Mouse (Mus musculus): ENCODE results near the gene Fez1. TPM values are rescaled to one million over a fixed set of nuclear protein-coding genes. Genes with fewer than 3 reads are reported as not detected.

Fez1 gene
- polyA plus RNA-seq, 1 experiment from 2014 or later: 7.2 TPM

- 76% methylated on average over 5 of the region's 5 CpGs for WGBS
- H3K27me3 ChIP-seq: no peaks in the 10 kb centered on the region
- H3K9ac ChIP-seq: no peak overlapping the region
- no peak overlapping the region for H3K27ac ChIP-seq
- no peaks in the 10 kb centered on the region for H3K9me3 ChIP-seq (replicated peaks)
- no peaks in the 10 kb centered on the region for H3K36me3 ChIP-seq
- H3K4me1 ChIP-seq: no peaks in the 10 kb centered on the region
- no peak overlapping the region for H3K4me3 ChIP-seq (replicated peaks)
- H3K4me2 ChIP-seq: no peak overlapping the region
- ATAC-seq (replicated peaks; ENCODE audit: low FRiP score): no peak
Observed at GRCm38 (mm10) chr9:36876313-36876712, 54.6 kb downstream of the Fez1 start.

GRCm38 (mm10) chr9:36876787-36877186 lies 55.1 kb downstream of the Fez1 start:
- Histone ChIP-seq H3K9ac (no peak overlapping the region), H3K4me3 (replicated peaks) (no peak overlapping the region), H3K9me3 (replicated peaks) (no peaks in the 10 kb centered on the region), H3K27me3 (no peaks in the 10 kb centered on the region), H3K27ac (no peak overlapping the region), H3K4me1 (no peaks in the 10 kb centered on the region), H3K36me3 (no peaks in the 10 kb centered on the region), H3K4me2 (no peak overlapping the region)
- no peak for ATAC-seq (replicated peaks; ENCODE audit: low FRiP score)

GRCm38 (mm10) chr9:36881615-36882014 lies 60.0 kb downstream of the Fez1 start:
- H3K36me3 ChIP-seq: no peaks in the 10 kb centered on the region
- no peak overlapping the region for H3K4me3 ChIP-seq (replicated peaks)
- no peaks in the 10 kb centered on the region for H3K4me1 ChIP-seq
- ATAC-seq (replicated peaks; ENCODE audit: low FRiP score): no peak
- H3K9me3 ChIP-seq (replicated peaks): no peaks in the 10 kb centered on the region
- no peak overlapping the region for H3K27ac ChIP-seq
- no peaks in the 10 kb centered on the region for H3K27me3 ChIP-seq
- H3K9ac ChIP-seq: no peak overlapping the region
- no peak overlapping the region for H3K4me2 ChIP-seq
- WGBS: 75% methylated on average over 5 of the region's 5 CpGs

GRCm38 (mm10) chr9:36882034-36882745 lies 60.5 kb downstream of the Fez1 start:
- 51% methylated on average over 8 of the region's 8 CpGs for WGBS
- Histone ChIP-seq H3K4me1 (no peaks in the 10 kb centered on the region), H3K36me3 (no peaks in the 10 kb centered on the region), H3K27ac (no peak overlapping the region), H3K27me3 (no peaks in the 10 kb centered on the region), H3K9ac (no peak overlapping the region), H3K9me3 (replicated peaks) (no peaks in the 10 kb centered on the region), H3K4me3 (replicated peaks) (no peak overlapping the region), H3K4me2 (no peak overlapping the region)
- ATAC-seq (replicated peaks; ENCODE audit: low FRiP score): no peak

- H3K27me3 ChIP-seq: no peaks in the 10 kb centered on the region
Observed at GRCm38 (mm10) chr9:36883569-36883968, 61.9 kb downstream of the Fez1 start.

GRCm38 (mm10) chr9:36885237-36885636 lies 63.6 kb downstream of the Fez1 start:
- WGBS: 66% methylated on average over 3 of the region's 3 CpGs
- no peak overlapping the region for H3K4me3 ChIP-seq (replicated peaks)
- H3K36me3 ChIP-seq: no peaks in the 10 kb centered on the region
- no peak for ATAC-seq (replicated peaks; ENCODE audit: low FRiP score)
- no peak overlapping the region for H3K4me2 ChIP-seq
- no peak overlapping the region for H3K9ac ChIP-seq
- no peak overlapping the region for H3K27ac ChIP-seq
- H3K27me3 ChIP-seq: no peaks in the 10 kb centered on the region
- H3K9me3 ChIP-seq (replicated peaks): no peaks in the 10 kb centered on the region
- H3K4me1 ChIP-seq: no peaks in the 10 kb centered on the region

More at GRCm38 (mm10) chr9:36883569-36883968, 61.9 kb downstream of the Fez1 start:
- Histone ChIP-seq H3K4me2 (no peak overlapping the region), H3K9ac (no peak overlapping the region), H3K36me3 (no peaks in the 10 kb centered on the region), H3K4me1 (no peaks in the 10 kb centered on the region), H3K9me3 (replicated peaks) (no peaks in the 10 kb centered on the region), H3K4me3 (replicated peaks) (no peak overlapping the region), H3K27ac (no peak overlapping the region)
- 51% methylated on average over 3 of the region's 3 CpGs for WGBS
- ATAC-seq (replicated peaks; ENCODE audit: low FRiP score): no peak

GRCm38 (mm10) chr9:36890552-36890951 lies 68.9 kb downstream of the Fez1 start:
- 33% methylated on average over 4 of the region's 4 CpGs for WGBS
- no peaks in the 10 kb centered on the region for H3K27me3 ChIP-seq
- no peaks in the 10 kb centered on the region for H3K4me1 ChIP-seq
- H3K9me3 ChIP-seq (replicated peaks): no peaks in the 10 kb centered on the region
- H3K9ac ChIP-seq: no peak overlapping the region
- no peak for ATAC-seq (replicated peaks; ENCODE audit: low FRiP score)
- H3K36me3 ChIP-seq: no peaks in the 10 kb centered on the region
- no peak overlapping the region for H3K4me3 ChIP-seq (replicated peaks)
- H3K27ac ChIP-seq: no peak overlapping the region
- H3K4me2 ChIP-seq: no peak overlapping the region

- Histone ChIP-seq H3K27me3 (no peaks in the 10 kb centered on the region), H3K4me3 (replicated peaks) (no peak overlapping the region), H3K36me3 (no peaks in the 10 kb centered on the region), H3K9me3 (replicated peaks) (no peaks in the 10 kb centered on the region), H3K27ac (no peak overlapping the region), H3K4me1 (no peaks in the 10 kb centered on the region), H3K4me2 (no peak overlapping the region), H3K9ac (no peak overlapping the region)
- WGBS: 83% methylated on average over 6 of the region's 6 CpGs
- no peak for ATAC-seq (replicated peaks; ENCODE audit: low FRiP score)
Observed at GRCm38 (mm10) chr9:36893413-36893990, 71.8 kb downstream of the Fez1 start.

- Histone ChIP-seq H3K36me3 (no peaks in the 10 kb centered on the region), H3K4me2 (no peak overlapping the region), H3K4me1 (no peaks in the 10 kb centered on the region), H3K27me3 (no peaks in the 10 kb centered on the region), H3K4me3 (replicated peaks) (no peak overlapping the region), H3K9ac (no peak overlapping the region), H3K9me3 (replicated peaks) (no peaks in the 10 kb centered on the region), H3K27ac (no peak overlapping the region)
- ATAC-seq (replicated peaks; ENCODE audit: low FRiP score): no peak
- WGBS: 92% methylated on average over 7 of the region's 7 CpGs
Observed at GRCm38 (mm10) chr9:36894242-36894641, 72.6 kb downstream of the Fez1 start.

- Histone ChIP-seq H3K4me1 (no peaks in the 10 kb centered on the region), H3K27me3 (no peaks in the 10 kb centered on the region), H3K27ac (no peak overlapping the region), H3K4me2 (no peak overlapping the region), H3K9me3 (replicated peaks) (no peaks in the 10 kb centered on the region), H3K36me3 (no peaks in the 10 kb centered on the region), H3K9ac (no peak overlapping the region), H3K4me3 (replicated peaks) (no peak overlapping the region)
- 90% methylated on average over 8 of the region's 8 CpGs for WGBS
- ATAC-seq (replicated peaks; ENCODE audit: low FRiP score): 0 out of 2 replicates have a peak, but pooled peaks have one; percentile 58
Observed at GRCm38 (mm10) chr9:36895009-36895693, 73.5 kb downstream of the Fez1 start.

- H3K9ac ChIP-seq: no peak overlapping the region
- H3K9me3 ChIP-seq (replicated peaks): no peaks in the 10 kb centered on the region
- WGBS: 94% methylated on average over 3 of the region's 3 CpGs
- H3K4me3 ChIP-seq (replicated peaks): no peak overlapping the region
- no peaks in the 10 kb centered on the region for H3K27me3 ChIP-seq
- no peaks in the 10 kb centered on the region for H3K36me3 ChIP-seq
- no peak overlapping the region for H3K4me2 ChIP-seq
- no peaks in the 10 kb centered on the region for H3K4me1 ChIP-seq
- ATAC-seq (replicated peaks; ENCODE audit: low FRiP score): no peak
- H3K27ac ChIP-seq: no peak overlapping the region
Observed at GRCm38 (mm10) chr9:36898560-36898959, 76.9 kb downstream of the Fez1 start.

GRCm38 (mm10) chr9:36900464-36900863 lies 78.8 kb downstream of the Fez1 start:
- no peaks in the 10 kb centered on the region for H3K9me3 ChIP-seq (replicated peaks)
- no peaks in the 10 kb centered on the region for H3K36me3 ChIP-seq
- H3K4me2 ChIP-seq: no peak overlapping the region
- no peak overlapping the region for H3K4me3 ChIP-seq (replicated peaks)
- H3K9ac ChIP-seq: no peak overlapping the region
- ATAC-seq (replicated peaks; ENCODE audit: low FRiP score): no peak
- no peak overlapping the region for H3K27ac ChIP-seq
- 90% methylated on average over 4 of the region's 4 CpGs for WGBS
- H3K4me1 ChIP-seq: 0 out of 2 replicates have a peak, but pooled peaks cover under 1% of the 10 kb centered on the region
- no peaks in the 10 kb centered on the region for H3K27me3 ChIP-seq
